Mouse (Mus musculus) stomach, postnatal 0 days (tissue): Measurements from ENCODE around the gene Gprc5c.

Experiments
- CTCF ChIP-seq: IDR thresholded peaks from 2 replicates; pipeline ENCODE4 v1.5.1; 2016; ENCODE audit warnings: antibody characterized with exemption, low read depth, mild to moderate bottlenecking, moderate library complexity
- EP300 ChIP-seq: optimal IDR thresholded peaks from 2 replicates; pipeline ENCODE3; 2016; ENCODE audit warnings: antibody characterized with exemption

DNA sequence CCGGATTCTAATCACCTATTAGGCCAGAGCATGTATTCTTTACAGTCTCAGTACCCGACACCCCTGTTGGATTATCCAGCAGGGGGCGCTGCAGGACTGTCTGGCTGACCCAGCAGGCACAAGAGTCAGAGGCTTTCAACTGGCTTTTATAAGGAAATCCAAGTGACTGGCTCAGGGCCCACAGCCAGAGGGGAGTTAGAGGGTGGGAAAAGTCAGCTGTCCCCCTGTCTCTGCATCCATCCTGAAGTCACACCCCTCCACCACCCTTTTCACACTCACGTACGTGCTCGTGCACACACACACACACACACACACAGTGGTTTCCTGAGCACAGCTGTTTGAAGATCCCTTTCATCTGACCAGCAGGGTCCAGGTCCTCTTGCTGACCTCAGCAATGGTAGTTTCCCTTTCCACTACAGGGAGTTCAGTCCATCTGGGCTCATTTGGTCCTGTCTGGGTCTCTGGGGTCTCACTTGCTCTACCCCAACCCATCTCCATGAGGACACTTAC, 38.2 kb upstream of the Gprc5c start:
- peak; percentile 98 for TF ChIP-seq CTCF
- TF ChIP-seq EP300, result no peak
